Mouse (Mus musculus) neural tube, embryonic 11.5 days (tissue): ENCODE measurements at regions not wholly inside any gene's neighbourhood (a gene's known extent, or its start where the extent isn't known, plus 50 kb on each side); places are given as distances from the start of the nearest gene placed in this dataset.

Experiments
- ATAC-seq: fragments of 200-750 bp; cut with Nextera tagmentation; 2 replicates; pipeline ENCODE4 v1.8.0; 2017; ENCODE audit warnings: moderate number of reproducible peaks, mild to moderate bottlenecking, moderate TSS enrichment, moderate library complexity; ENCODE audit not compliant: insufficient read depth, low FRiP score, low TSS enrichment
- DNase-seq: peaks from one replicate; pipeline ENCODE4 v3.0.0-alpha.2; 2015; ENCODE audit warnings: low spot score
- H3K27ac ChIP-seq: fragments of 300-500 bp; sonication (generic); 2 replicates; pipeline ENCODE4 v1.5.1; 2014; ENCODE audit warnings: low read depth, mild to moderate bottlenecking, low read length
- H3K27me3 ChIP-seq: fragments of 300-500 bp; sonication (generic); 2 replicates; pipeline ENCODE4 v1.6.1; 2014; ENCODE audit warnings: mild to moderate bottlenecking, low read length, mixed read lengths; ENCODE audit not compliant: control insufficient read depth, insufficient read depth
- H3K36me3 ChIP-seq: fragments of 300-500 bp; sonication (generic); 2 replicates; pipeline ENCODE4 v1.6.1; 2014; ENCODE audit warnings: mild to moderate bottlenecking, low read length, moderate library complexity, mixed read lengths; ENCODE audit not compliant: control insufficient read depth, insufficient read depth
- H3K4me1 ChIP-seq: fragments of 300-500 bp; sonication (generic); 2 replicates; pipeline ENCODE4 v1.6.1; 2014; ENCODE audit warnings: low read length, mixed read lengths; ENCODE audit not compliant: control insufficient read depth, insufficient read depth
- H3K4me2 ChIP-seq: fragments of 300-500 bp; sonication (generic); 2 replicates; pipeline ENCODE4 v1.6.1; 2014; ENCODE audit warnings: low read depth, mild to moderate bottlenecking, moderate library complexity
- H3K4me3 ChIP-seq: fragments of 300-500 bp; sonication (generic); 2 replicates; pipeline ENCODE4 v1.5.1; 2014; ENCODE audit warnings: low read depth, low read length
- H3K9ac ChIP-seq: fragments of 300-500 bp; sonication (generic); 2 replicates; pipeline ENCODE4 v1.6.1; 2014; ENCODE audit warnings: mild to moderate bottlenecking, low read length
- H3K9me3 ChIP-seq: fragments of 300-500 bp; sonication (generic); 2 replicates; pipeline ENCODE4 v1.6.1; 2016; ENCODE audit warnings: low read length; ENCODE audit not compliant: control insufficient read depth
- WGBS: fragments of 180-500 bp; shearing (Covaris S2); extraction: QIAGEN DNeasy Blood & Tissue Kit; methylation state at CpG from one replicate; pipeline ENCODE4 v1.1.7; 2014; 5-methylcytosine and 5-hydroxymethylcytosine counted together

DNA sequence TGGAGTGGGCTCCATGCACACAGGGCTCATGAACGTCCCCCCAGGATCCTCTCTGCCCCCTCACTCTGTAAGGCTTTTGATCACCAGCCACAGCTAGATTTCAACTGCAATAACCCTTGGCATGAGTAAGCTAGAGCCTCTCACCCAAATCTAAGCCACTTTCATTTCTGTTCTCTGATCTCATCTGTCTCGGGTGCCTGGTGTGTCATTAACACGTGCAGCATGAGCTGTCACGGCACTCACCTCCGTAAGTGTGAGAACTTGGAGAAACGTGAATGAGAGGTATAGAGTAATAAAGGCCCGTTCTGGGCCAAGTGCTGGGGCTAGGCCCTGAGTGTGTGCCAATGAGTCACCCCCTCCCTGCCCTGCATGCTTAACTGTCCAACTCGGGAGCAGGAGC lies 131.8 kb upstream of the Ngf start:
- 72% methylated on average over 8 of the region's 8 CpGs for WGBS
- Histone ChIP-seq H3K9ac (no peak overlapping the region), H3K4me2 (no peak overlapping the region), H3K27ac (no peak overlapping the region), H3K27me3 (peaks cover 2% of the 10 kb centered on the region; the same call in 1 of the 2 replicates), H3K4me1 (no peaks in the 10 kb centered on the region), H3K36me3 (no peaks in the 10 kb centered on the region), H3K9me3 (no peaks in the 10 kb centered on the region), H3K4me3 (no peak overlapping the region)
- no peak for ATAC-seq
- DNase-seq, result no peak

GRCm38 (mm10) chr3:102336184-102336583 lies 131.7 kb upstream of the Vangl1 start:
- H3K4me2 ChIP-seq, result no peak overlapping the region
- no peaks in the 10 kb centered on the region for H3K36me3 ChIP-seq
- 81% methylated on average over 2 of the region's 2 CpGs for WGBS
- no peaks in the 10 kb centered on the region for H3K9me3 ChIP-seq
- no peak for ATAC-seq
- DNase-seq, result no peak
- no peak overlapping the region for H3K4me3 ChIP-seq
- peaks cover 2% of the 10 kb centered on the region; the same call in 1 of the 2 replicates for H3K27me3 ChIP-seq
- H3K4me1 ChIP-seq, result no peaks in the 10 kb centered on the region
- H3K27ac ChIP-seq, result no peak overlapping the region
- no peak overlapping the region for H3K9ac ChIP-seq

DNA sequence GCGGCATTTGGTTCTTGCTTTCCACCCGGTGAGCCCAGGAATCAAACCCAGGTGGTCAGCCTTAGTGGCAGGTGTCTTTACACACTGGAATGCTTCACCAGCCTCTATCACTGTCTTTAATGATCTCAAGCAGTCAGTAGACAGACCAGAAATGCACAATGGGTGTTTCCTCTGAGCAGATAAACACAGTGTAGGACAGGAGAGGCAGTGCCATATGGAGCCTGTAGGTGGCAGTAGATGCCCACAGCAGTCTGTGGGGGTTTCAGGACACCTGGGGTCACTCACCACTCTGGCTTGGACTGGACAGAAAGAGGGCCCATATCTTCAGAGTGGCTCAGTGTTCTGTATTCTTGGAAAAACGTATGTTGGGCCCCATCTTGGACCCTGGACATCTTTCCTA lies 130.7 kb upstream of the Vangl1 start:
- peaks cover 2% of the 10 kb centered on the region; the same call in 1 of the 2 replicates for H3K27me3 ChIP-seq
- no peaks in the 10 kb centered on the region for H3K9me3 ChIP-seq
- no peak overlapping the region for H3K27ac ChIP-seq
- H3K36me3 ChIP-seq, result no peaks in the 10 kb centered on the region
- ATAC-seq (no peak), DNase-seq (peak; percentile 59)
- H3K9ac ChIP-seq, result no peak overlapping the region
- no peaks in the 10 kb centered on the region for H3K4me1 ChIP-seq
- 72% methylated on average over 3 of the region's 3 CpGs for WGBS
- no peak overlapping the region for H3K4me3 ChIP-seq
- no peak overlapping the region for H3K4me2 ChIP-seq

- no peaks in the 10 kb centered on the region for H3K27me3 ChIP-seq
- DNase-seq (no peak), ATAC-seq (no peak)
Measured at GRCm38 (mm10) chr3:102332221-102332620, 127.7 kb upstream of the Vangl1 start.

DNA sequence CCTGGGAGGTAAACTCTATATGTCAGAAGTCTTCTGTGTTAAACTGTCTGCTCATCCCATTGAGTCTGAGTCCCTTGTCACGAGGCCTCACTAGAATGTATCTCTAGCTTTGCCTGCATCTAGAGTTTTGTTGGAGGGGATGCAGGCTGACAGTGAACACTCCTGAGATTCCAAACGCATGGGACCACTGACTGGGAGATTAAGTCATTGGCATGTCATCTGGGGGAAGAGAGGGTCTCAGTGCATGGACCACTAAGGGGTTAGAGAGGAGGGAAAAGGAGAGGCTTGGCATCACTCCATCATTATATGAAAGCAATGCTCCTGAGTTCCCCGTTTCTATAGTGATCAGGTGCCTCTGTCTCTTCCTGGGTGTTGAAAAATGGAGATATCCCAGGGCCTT lies 114.8 kb upstream of the Vangl1 start:
- Histone ChIP-seq H3K4me2 (no peak overlapping the region), H3K9ac (no peak overlapping the region), H3K27me3 (no peaks in the 10 kb centered on the region), H3K4me3 (no peak overlapping the region), H3K9me3 (no peaks in the 10 kb centered on the region), H3K4me1 (no peaks in the 10 kb centered on the region), H3K36me3 (no peaks in the 10 kb centered on the region), H3K27ac (no peak overlapping the region)
- no peak for DNase-seq
- ATAC-seq, result no peak
- WGBS, result 79% methylated on average over 3 of the region's 3 CpGs

More at GRCm38 (mm10) chr3:102332221-102332620, 127.7 kb upstream of the Vangl1 start:
- Histone ChIP-seq H3K4me2 (no peak overlapping the region), H3K9ac (no peak overlapping the region), H3K9me3 (no peaks in the 10 kb centered on the region), H3K4me3 (no peak overlapping the region), H3K4me1 (no peaks in the 10 kb centered on the region), H3K36me3 (no peaks in the 10 kb centered on the region), H3K27ac (no peak overlapping the region)
- 75% methylated on average over 3 of the region's 3 CpGs for WGBS

DNA sequence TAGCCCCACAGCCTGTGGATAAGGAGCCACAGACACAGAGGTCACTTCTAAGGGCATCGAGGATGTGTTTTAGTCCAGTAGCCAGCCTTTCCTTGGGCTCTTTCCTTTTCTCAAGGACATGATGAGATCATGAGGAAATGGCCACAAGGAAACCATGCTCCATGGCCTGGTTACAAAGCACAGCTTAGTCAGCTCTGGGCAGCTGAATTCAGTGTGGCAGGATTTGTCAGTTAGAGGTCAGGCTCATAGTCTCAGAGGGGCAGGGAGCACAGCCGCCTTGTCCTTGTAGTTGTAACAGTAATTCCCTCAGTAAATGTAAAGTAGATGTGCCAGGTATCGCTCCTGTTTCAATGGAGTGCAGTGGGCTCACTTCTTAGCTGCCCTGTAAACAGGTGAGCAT lies 111.7 kb upstream of the Vangl1 start:
- no peak overlapping the region for H3K27ac ChIP-seq
- DNase-seq (no peak), ATAC-seq (no peak)
- no peak overlapping the region for H3K4me3 ChIP-seq
- no peaks in the 10 kb centered on the region for H3K9me3 ChIP-seq
- no peaks in the 10 kb centered on the region for H3K36me3 ChIP-seq
- no peaks in the 10 kb centered on the region for H3K27me3 ChIP-seq
- H3K4me2 ChIP-seq, result no peak overlapping the region
- WGBS, result 92% methylated on average over 3 of the region's 3 CpGs
- H3K4me1 ChIP-seq, result no peaks in the 10 kb centered on the region
- no peak overlapping the region for H3K9ac ChIP-seq

- WGBS, result 70% methylated on average over 15 of the region's 15 CpGs
- Histone ChIP-seq H3K27ac (no peak overlapping the region), H3K9ac (no peak overlapping the region), H3K4me1 (no peaks in the 10 kb centered on the region; the same call in 1 of the 2 replicates), H3K9me3 (no peaks in the 10 kb centered on the region), H3K4me2 (no peak overlapping the region), H3K36me3 (no peaks in the 10 kb centered on the region), H3K4me3 (no peak overlapping the region), H3K27me3 (no peaks in the 10 kb centered on the region)
- ATAC-seq, result no peak
- no peak for DNase-seq
Measured at GRCm38 (mm10) chr3:102311482-102312225, 107.2 kb upstream of the Vangl1 start.

DNA sequence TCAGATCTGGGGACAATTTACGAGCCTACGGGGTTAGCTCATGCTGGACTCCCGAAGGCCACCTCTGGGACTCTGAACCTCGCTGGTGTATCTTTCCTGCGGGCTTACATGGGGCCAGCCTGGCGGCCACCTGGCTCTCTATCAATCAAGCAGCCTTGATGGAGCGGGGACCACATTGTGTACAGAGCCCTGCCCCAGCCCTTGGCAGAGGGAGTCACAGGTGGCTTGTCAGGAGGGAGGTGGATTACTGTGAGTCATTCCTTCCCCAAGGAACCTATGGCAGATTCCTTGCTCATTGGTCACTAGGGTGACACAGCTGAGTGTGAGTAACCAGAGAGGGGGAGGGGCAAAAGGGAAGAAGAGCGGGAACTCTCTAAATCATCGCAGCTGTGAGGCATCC lies 105.8 kb upstream of the Vangl1 start:
- 64% methylated on average over 9 of the region's 9 CpGs for WGBS
- Histone ChIP-seq H3K9ac (no peak overlapping the region), H3K4me2 (no peak overlapping the region), H3K27me3 (no peaks in the 10 kb centered on the region), H3K27ac (no peak overlapping the region), H3K4me3 (no peak overlapping the region), H3K9me3 (no peaks in the 10 kb centered on the region), H3K4me1 (no peaks in the 10 kb centered on the region; the same call in 1 of the 2 replicates), H3K36me3 (no peaks in the 10 kb centered on the region)
- DNase-seq, result no peak
- ATAC-seq, result no peak

- DNase-seq (peak; percentile 76), ATAC-seq (no peak)
- WGBS, result 29% methylated on average over 9 of the region's 9 CpGs
- Histone ChIP-seq H3K9ac (no peak overlapping the region), H3K27ac (no peak overlapping the region), H3K36me3 (no peaks in the 10 kb centered on the region), H3K4me1 (no peaks in the 10 kb centered on the region; the same call in 1 of the 2 replicates), H3K4me3 (no peak overlapping the region), H3K4me2 (no peak overlapping the region), H3K9me3 (no peaks in the 10 kb centered on the region), H3K27me3 (no peaks in the 10 kb centered on the region)
Measured at GRCm38 (mm10) chr3:102309756-102310155, 105.3 kb upstream of the Vangl1 start.
